Mouse (Mus musculus): ENCODE measurements around the gene Grcc10. TPM values are rescaled to one million over a fixed set of nuclear protein-coding genes. Genes with fewer than 3 reads are reported as not detected.
A peak's percentile ranks its signal among the peaks of the same experiment; 100 is the strongest.

The Grcc10 gene
- polyA plus RNA-seq, 3 experiments from 2014 or later = 415 to 626 (median 536) TPM

DNA sequence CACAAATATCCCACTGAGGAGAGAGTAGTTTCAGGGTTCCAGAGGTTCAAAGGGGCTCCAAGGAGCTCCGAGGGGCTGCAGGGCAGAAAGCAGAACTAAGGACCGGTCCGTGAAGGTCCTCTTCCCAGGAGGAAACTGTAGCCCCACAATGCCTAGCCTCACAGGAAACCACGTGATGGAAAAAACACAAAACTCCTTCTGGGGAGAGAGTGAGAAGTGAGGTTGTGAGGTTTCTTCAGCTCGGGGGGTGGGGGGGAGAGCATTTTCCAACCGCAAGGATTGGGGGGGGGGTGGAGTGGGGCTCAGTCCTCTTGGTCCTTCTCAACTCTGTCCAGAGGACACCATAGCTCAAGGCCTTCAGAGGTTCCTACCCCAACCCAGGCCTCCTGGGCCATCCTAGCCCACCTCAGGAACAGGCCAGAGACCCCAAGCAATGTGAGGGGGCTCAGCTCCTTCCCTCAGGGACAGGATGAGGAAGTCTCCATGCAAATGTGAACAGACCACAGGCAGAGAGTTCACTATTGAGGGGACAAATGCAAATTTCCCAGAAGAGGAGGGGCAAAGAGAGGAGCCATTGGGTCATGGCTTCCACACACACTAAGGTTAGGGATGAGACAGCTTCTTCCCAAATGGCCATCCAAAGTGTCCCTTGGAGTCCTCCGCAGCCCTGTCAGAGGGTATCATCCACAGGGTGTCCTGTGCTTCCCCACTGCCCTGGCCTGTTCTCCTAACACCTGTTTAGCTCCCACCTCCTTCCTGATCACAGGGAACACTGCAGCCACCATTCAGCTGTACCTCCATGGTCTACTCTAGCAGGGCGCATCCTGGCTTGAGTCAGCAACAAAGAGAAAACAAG is 11.1 kb downstream of the Grcc10 start:
- ATAC-seq = peak; percentile 44

- no peak for ATAC-seq
Measured at GRCm38 (mm10) chr6:124728621-124729020, 12.6 kb downstream of the Grcc10 start.

GRCm38 (mm10) chr6:124724472-124724871 is 16.7 kb downstream of the Grcc10 start:
- ATAC-seq = no peak

DNA sequence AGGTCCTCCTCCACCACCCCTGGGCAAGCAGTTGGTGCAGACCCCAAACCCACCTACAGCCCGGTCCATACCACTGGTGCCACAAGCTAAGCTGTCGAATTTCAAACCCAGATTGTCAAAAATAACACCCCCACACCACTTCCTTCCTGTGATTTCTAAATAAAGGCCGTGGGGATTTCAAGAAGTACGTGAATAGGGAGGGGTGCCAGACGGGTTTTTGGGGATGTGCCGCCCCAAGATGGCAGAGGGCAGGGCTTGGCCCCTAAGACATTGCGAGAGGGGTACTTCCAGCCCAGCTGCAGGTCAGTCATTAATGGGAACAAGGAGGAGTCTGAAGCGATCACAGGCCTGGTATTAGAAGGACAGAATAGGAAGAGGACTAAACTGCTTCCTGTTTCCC is 17.6 kb downstream of the Grcc10 start:
- peak; percentile 80 for ATAC-seq

GRCm38 (mm10) chr6:124722876-124723473 is 18.2 kb downstream of the Grcc10 start:
- peak; percentile 17 for ATAC-seq

DNA sequence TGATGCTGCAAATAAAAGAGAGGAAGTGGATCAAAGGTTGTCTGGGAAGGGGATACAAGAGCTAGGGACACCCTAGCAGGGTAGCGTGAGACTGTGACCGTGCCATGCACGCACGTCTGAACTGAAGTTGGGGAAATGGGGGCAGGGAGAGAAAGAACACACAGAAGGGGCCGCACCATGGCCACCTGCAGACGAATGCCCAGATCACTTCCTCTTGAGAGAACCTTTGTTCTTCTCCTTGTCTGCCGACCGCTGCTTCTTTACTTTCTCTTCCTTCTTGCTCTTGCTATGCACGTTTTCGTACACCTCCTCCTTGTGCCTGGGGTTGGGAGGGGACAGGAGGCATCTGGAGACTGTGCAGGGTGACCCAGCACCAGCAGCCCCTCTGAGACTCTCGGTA is 20.3 kb downstream of the Grcc10 start:
- no peak for ATAC-seq

DNA sequence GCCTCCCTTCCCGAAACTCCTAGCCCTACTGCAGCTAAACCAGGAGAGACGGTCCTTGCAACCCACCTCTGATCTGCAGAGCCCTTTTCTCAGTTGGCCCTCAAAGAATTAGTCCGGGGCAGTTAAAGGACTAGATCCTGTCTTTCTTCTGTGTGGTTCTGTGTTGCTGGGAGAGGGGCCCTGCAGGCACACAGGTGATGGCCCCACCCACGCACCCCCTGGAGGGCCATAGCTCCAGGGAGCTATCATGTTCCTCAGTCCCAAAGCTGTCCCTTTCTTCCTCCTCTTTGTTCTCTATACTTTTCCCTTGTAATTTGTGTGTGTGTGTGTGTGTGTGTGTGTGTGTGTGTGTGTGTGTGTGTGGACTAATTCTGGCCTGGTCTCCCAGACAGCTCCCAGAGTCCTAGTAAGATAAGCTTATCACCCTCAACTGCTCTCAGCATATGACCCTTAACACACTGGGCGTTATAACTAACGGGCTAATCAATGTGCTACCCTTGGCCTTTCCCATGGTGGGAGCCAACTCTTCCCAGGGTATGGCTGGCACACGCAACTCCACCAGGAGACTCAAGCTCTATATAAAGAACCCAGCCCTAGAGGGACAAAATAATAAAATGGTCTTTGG is 21.7 kb downstream of the Grcc10 start:
- ATAC-seq = no peak

DNA sequence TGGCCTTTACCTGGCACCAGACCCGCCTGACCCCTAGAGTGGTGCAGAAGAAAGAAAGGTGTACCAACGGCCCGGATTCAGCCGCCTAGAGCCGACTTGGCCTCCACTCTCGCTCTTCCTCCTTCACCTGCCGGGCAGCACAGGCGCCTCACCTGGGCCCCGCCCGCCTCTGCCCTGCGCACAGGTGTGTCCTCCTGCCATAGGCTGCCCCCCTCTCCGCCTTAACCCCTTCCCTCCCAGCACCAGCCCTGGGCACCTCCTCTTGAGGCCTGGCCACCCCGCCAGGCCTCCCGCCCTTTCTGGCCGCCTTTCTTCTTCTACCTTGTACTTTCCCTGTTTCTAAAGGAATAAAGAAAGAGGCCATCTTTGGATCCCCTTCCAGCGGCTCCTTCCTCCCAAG is 22.5 kb downstream of the Grcc10 start:
- no peak for ATAC-seq

- no peak for ATAC-seq
Measured at GRCm38 (mm10) chr6:124717968-124718367, 23.2 kb downstream of the Grcc10 start.

DNA sequence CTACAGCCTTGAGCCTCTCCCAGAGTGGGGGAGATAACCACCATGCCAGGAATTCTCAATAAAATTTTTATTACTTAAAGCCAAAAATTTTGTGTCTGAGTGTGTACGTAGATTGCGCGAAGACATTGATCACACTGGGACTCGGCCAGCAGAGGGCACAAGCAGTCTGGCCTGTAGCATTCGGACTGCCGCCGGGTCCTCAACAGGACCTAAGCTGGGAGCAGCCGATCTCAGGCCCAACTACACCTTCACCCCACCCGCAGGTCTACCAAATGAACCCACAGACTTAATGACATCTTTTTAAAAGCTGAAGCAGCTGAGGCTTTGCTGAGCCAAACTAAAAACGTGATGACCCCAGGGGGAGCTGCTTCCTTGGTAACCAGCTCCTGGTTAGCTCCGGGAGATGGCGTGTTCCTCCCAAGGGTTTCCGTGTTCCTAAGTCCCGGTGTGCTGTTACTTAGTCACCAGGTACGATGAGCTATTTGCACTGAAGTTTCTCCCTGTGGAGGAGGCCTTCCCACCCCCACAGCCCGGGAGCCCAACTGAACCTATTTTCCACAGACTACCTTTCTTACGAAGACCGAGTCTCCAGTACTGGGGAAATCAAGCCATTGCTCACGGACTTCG is 24.2 kb downstream of the Grcc10 start:
- no peak for ATAC-seq

DNA sequence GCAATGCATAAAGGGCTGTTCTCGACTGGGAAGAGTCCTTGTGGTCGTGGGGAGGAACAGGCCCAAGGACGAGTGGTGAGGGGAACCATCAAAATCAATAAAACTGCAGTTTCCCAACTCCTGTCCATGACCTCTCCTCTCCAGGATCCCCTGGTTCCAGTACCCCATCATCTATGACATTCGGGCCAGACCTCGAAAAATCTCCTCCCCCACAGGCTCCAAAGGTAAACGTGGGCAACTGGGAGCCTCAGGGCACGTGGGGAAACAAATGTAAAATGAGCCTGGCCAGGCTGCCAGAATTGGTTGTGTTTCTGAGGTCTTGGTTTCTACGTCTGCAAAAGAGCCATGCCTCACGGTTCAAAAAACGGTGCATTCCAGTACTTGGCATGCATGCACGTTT is 28.3 kb downstream of the Grcc10 start:
- no peak for ATAC-seq

DNA sequence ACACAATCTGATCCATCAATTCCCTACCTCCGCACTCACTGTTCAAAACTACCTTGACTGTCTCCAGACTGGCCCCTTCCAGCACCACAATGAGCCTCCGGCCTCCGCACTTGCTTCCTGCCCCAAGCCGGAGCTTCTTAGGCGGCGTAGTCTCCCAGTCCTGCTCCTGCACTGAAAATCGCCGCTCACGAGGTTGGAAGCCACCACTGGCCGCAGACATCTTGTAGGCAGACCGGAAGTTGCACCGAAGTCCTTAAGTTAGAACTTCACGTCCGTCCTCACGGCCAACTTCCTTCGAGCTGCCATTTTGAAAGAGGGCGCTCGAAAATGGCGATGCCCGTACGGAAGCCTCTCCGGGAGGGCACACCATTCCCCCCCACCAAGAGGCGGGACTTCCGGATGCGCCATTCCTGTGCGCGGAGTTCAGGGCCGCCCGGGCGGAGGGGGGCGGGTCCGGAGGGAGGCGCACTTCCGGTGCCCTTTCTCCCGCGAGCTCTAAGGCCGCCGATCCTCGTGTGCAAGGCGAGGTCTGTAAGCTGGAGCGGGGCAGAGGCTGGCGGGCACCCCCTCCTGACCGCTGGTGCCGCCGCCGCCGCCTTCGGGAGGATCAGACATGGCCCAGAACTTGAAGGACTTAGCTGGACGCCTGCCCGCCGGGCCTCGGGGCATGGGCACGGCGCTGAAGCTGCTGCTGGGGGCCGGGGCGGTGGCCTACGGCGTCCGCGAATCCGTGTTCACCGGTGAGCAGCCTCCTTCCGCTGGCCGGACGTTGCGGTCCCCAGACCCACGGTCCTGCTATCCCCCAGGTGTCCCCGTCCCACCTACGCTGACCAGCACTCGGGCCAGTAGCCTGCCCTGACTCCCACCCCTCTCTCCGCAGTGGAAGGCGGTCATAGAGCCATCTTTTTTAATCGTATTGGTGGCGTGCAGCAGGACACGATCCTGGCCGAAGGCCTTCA is 29.1 kb downstream of the Grcc10 start, which contains the start of the genes Emg1 and Phb2:
Gene Emg1 (minus strand): TSS at position 355 of the 959 bp plus-strand sequence.
Gene Phb2 (plus strand): TSS at position 513 of the 959 bp plus-strand sequence.
- peak; percentile 93 for ATAC-seq

DNA sequence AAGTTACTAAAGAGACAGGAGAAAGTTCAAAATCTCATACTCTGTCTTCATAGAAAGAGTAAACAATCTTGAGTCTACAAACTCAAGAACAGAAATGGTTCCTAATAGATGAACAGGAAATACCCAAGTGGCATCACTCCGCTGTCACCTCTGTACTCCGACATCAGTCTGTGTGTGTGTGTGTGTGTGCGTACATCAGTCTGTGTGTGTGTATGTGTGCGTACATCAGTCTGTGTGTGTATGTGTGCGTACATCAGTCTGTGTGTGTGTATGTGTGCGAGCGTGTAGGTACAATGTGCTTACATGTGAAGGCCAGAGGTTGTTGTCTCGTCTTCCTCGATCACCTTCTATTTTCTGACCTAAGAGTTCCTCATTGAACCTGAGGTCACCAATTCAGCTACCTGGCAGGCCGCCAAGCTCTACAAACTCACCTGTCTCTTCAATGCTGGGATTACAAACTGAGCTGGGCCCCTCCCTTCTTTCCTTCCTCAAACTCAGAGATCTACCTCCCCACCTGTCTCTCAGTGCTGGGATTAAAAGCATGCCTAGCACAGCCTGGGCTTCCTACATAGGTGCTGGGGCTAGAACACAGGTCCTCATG is 32.8 kb downstream of the Grcc10 start:
- no peak for ATAC-seq

DNA sequence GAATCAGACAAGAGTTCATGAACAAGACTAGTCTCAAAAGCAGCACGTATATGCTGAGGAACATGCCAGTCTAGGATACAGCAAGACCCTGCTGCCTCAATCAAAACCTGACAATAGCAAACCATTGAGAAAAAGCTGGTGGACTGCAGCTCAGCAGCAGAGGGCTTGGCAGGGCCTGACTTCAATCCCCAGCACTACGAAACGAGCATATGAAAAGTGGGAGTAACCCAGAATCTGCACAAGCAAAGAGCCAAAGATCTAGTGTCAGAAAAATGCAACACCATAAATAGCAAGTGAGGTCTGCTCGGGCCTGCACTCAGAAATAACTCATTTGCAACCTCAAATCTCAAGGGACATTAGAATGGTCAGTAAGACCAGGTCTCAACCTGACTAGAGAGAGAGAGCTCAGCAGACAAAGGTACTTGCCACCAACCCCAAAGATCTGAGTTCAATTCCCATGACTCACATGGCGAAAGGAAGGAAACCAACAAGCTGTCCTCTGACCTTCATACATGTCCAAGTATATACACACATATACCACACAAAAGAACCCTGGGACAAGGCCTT is 35.0 kb downstream of the Grcc10 start:
- ATAC-seq = no peak

- no peak for ATAC-seq
Measured at GRCm38 (mm10) chr6:124704417-124704816, 36.8 kb downstream of the Grcc10 start.

DNA sequence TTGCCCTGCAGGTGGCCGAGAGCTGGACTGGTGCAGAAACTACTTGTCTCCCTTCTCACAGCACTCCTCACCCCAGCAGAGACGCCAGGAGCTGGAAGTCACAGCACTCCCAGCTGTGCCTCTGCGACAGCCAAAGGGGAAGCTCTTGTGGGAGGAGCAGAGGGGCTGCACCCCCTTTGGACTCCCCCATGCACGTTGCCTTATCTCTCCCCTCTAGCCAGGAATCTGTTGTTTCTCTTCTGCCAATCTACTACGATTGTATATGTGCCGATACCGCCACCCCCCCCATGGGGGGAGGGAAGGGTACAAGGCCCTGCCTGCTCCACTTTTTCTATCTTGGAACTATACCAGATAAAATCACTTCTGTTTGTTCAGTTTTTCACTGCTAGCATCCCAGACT is 37.4 kb downstream of the Grcc10 start:
- ATAC-seq = no peak

DNA sequence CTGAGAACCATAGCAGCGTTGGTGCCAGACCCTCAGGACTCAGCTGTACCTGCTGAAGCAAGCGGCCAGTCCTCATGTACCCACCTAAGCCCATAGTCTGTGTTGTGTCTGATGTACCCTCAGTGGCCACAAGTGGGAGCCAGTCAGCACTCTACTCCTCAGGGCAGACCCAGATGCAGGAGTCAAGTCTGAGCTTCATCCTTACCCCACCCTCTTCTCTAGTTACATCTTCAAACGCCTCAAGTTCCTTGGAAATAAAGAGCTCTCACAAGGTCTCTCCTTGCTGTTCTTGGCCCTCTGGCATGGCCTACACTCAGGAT is 38.4 kb downstream of the Grcc10 start:
- ATAC-seq = peak; percentile 88

- ATAC-seq = no peak
Measured at GRCm38 (mm10) chr6:124702102-124702783, 38.9 kb downstream of the Grcc10 start.

- ATAC-seq = no peak
Measured at GRCm38 (mm10) chr6:124701338-124701737, 39.8 kb downstream of the Grcc10 start.

GRCm38 (mm10) chr6:124699962-124700610 is 41.1 kb downstream of the Grcc10 start:
- ATAC-seq = no peak
